Mouse (Mus musculus) brain, embryonic 14.5 days (tissue): ENCODE measurements around the gene Arhgef9.

Source experiments
- CTCF ChIP-seq: fragments of 200-500 bp; IDR thresholded peaks from 2 replicates; pipeline ENCODE4 v1.5.1; 2012; ENCODE audit warnings: inconsistent platforms, mild to moderate bottlenecking, moderate library complexity, borderline replicate concordance; ENCODE audit not compliant: insufficient read depth, insufficient read length; ENCODE audit errors: extremely low read depth
- POLR2A ChIP-seq: fragments of 200-500 bp; IDR thresholded peaks from 2 replicates; pipeline ENCODE4 v1.6.1; 2012; ENCODE audit warnings: mild to moderate bottlenecking, inconsistent platforms, borderline replicate concordance; ENCODE audit not compliant: poor library complexity, insufficient read depth, insufficient read length, severe bottlenecking; ENCODE audit errors: extremely low read depth

GRCm38 (mm10) chrX:95025779-95026360 lies 170.8 kb downstream of the Arhgef9 start:
- no peak for TF ChIP-seq CTCF
- 0 out of 2 replicates have a peak, but pooled peaks have one; percentile 16 for TF ChIP-seq POLR2A
